Mouse (Mus musculus) heart, adult 2 months (tissue): ENCODE results near the gene Tshz2.

Source experiments
- CTCF ChIP-seq: fragments of 200-600 bp; IDR thresholded peaks from 2 replicates; pipeline ENCODE4 v1.8.1; 2022; ENCODE audit warnings: antibody characterized with exemption, mild to moderate bottlenecking, moderate library complexity
- POLR2A ChIP-seq: fragments of 200-500 bp; IDR thresholded peaks from 2 replicates; pipeline ENCODE4 v1.6.1; 2011; ENCODE audit warnings: mild to moderate bottlenecking, low read depth, low read length, control low read depth; ENCODE audit not compliant: insufficient read depth

DNA sequence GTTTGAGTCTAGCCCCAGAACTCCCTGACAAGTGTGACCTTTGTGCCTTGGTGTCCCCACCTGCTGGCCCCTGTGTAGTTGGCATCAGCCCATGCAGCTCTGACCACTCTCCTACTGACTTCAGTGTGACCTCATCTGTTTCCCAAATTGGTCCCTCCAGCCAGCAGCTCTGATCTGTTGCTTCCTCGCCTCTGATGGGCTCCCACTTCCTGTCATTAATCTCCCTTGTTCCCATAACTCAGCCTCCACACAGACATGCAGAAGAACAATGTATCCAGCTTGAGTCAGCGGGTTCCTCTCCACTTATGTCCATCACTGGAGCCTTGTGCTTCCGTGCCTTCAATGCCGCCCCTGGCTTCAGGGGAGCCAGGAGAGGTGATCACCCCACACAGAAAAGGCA, 144.4 kb downstream of the Tshz2 start:
- TF ChIP-seq POLR2A (no peak), CTCF (0 out of 2 replicates have a peak, but pooled peaks have one; percentile 10)
